Mouse (Mus musculus) hindlimb bud, embryonic 11.5 days (tissue): Measurements from ENCODE around the gene Rxrb.
"Not testable (repeated sequence)": the region's sequence is repeated elsewhere in the genome, so short reads cannot be mapped to it uniquely, and the experiment has no call there.

Experiments used
- DNase-seq: peaks from one replicate; pipeline ENCODE4 v3.0.0-alpha.2; 2012; ENCODE audit warnings: low read depth, low spot score; ENCODE audit errors: extremely low spot score

Gene Rxrb

DNA sequence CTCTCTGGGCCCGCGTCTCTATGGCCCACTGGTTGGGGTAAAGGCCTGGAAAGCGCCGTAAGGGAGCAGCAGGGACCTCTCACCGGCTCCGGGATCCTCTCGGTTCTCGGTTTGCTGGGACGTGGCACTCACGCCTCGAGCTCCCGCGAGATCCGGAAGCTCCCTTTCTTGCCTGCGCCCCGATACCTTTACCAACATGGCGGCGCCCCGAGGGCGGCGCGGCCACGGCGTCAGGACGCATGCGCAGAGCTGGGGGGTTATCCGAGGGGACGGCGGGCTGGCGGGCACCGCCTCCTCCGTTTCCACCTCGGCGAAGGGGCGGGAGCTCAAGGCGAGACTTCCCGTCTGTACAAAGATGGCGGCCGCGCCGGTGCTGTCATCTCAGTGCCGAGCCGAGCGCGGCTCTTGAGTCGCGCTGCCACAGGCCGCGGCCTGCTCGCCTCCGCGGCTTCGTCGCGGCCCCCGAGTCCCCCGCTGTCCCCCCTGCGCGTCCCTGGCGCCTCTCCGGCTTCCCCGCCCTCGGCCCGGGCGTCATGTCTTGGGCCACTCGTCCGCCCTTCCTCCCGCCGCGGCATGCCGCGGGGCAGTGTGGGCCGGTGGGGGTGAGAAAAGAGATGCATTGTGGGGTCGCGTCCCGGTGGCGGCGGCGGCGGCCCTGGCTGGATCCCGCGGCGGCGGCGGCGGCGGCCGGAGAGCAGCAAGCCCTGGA is at the start of gene Rxrb, which contains the start of gene Slc39a7:
Rxrb (plus strand) TSS at position 348 of the 709 bp plus-strand sequence.
Slc39a7 (minus strand) TSS at position 218 of the 709 bp plus-strand sequence.
- DNase-seq, result peak; percentile 93

- DNase-seq, result not testable (repeated sequence)
Measured at GRCm38 (mm10) chr17:33982136-33982535, 49.5 kb upstream of the Rxrb start.

- no peak for DNase-seq
Measured at GRCm38 (mm10) chr17:33991788-33992664, 39.6 kb upstream of the Rxrb start.

GRCm38 (mm10) chr17:33994959-33995358 is 36.7 kb upstream of the Rxrb start:
- DNase-seq, result no peak

GRCm38 (mm10) chr17:33995651-33996050 is 36.0 kb upstream of the Rxrb start:
- no peak for DNase-seq

DNA sequence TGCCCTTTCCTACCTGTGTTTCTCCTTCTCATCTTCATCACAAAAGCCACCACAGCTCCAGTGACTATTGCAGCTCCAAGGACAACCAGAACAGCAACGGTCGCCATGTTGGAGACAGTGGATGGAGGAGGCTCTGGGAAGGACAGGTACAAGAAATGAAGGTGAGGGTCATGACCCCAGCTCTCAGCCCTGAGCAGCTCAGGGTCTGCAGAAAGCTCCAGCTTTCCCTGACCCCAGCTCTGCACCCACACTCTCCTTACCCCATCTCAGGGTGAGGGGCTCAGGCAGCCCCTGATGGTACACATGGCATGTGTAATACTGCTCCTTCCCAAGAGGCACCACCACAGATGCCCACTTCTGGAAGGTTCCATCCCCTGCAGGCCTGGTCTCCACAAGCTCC is 34.6 kb upstream of the Rxrb start:
- DNase-seq, result not testable (repeated sequence)

- not testable (repeated sequence) for DNase-seq
Measured at GRCm38 (mm10) chr17:33998697-33999096, 32.9 kb upstream of the Rxrb start.

DNA sequence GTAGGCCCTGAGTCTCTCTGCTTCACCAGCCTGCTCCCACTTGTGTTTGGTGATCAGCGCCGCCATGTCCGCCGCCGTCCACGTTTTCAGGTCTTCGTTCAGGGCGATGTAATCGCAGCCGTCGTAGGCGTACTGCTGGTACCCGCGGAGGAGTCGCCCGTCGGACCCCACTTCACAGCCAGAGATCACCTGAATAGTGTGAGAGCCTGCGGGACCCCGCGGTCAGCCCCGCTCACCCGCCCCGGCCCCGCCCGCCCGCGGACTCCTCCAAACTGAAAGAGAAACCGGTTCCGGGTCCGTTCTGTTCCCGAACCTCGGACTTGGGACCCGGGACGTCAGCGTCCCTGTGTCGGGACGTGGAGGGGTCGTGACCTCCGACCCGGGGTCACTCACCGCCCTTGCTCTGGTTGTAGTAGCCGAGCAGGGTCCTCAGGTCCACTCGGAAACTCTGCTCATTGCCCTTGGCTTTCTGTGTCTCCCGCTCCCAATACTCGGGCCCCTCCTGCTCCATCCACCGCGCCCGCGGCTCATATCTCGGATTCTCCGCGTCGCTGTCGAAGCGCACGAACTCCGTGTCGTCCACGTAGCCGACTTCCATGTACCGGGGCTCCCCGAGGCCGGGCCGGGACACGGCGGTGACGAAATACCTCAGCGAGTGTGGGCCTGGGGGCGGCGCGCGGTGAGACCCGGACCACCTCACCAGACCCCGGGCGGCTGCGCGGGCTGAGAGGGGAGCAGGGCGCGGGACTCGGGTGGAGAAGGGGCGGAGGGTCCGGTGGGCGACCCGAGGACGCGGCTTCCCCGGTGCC is 32.1 kb upstream of the Rxrb start:
- DNase-seq, result no peak

DNA sequence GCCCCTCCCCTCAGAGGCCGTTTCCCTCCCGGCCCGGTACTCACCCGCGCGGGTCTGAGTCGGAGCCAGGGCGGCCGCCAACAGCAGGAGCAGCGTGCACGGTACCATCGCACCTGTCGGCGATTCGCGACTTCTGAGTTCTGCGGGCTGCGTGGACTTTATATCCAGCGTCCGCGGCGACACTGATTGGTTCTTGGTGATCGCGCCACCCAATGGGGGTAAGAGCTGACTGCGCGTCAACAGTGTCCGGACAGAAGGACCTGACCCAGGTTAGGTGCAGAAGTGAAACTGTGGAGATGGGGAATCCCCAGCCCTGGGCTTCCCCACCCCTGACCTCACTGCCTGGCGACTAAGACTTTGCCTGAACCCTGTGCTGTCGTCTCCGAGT is 31.5 kb upstream of the Rxrb start, which contains the start of gene H2-K1:
H2-K1 (minus strand) TSS at position 198 of the 388 bp plus-strand sequence.
- DNase-seq, result peak; percentile 44

DNA sequence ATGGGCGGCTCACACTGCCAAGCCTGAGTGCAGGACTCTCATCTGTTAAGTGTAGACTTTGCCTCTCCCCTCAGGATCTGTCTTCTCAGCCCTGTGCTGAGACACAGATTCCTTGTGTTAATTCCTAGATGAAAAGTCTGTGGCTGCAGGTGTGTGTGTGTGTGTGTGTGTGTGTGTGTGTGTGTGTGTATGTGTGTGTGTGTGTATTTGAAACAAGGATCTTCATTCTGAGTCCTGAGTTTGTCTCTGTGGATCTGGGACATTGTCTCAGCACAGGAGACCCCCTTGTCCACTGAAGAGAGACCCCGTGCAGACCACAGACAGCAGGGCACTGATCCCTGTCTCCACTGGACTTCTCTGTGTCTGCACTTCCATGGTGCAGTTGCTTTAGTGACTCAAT is 30.8 kb upstream of the Rxrb start:
- not testable (repeated sequence) for DNase-seq

- no peak for DNase-seq
Measured at GRCm38 (mm10) chr17:34003426-34003825, 28.2 kb upstream of the Rxrb start.

DNA sequence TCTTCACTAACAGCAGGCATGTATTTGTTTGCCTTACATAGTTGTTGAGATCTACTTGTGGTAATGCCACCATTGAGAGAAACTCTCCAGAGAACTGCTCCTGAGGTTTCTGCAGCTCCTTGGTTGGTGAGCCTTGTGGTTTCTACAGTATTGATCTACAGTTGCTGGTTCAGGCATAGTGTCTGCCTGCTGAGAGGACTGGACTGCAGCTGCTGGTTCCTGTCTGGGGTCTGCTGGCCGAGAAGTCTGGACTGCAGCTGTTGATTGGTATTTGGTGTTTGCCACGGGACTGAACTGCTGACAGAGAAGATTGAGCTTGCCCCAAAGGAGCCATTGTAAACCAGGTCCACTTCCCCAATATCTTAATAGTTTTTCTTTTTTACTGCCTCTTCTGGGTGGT is 25.0 kb upstream of the Rxrb start:
- DNase-seq, result no peak

DNA sequence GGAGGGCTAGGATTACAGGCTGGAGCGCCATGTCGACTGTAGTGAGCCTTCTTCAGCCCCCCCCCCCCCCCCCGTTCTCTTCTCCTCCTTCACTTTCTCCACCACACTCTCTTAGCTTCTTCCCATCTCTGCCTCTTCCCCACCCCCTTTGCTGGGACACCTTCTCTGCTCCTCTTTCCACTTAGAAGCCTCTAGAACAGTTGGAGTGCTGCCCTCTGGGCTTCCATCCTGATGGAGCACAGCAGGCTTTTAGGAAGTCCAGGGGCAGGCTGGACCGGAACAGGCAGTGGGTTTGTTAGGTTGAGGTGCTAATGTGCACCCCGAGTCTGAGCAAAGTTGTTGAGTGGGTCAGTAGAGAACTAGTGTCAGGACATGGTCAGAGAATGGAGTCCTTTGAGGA is 21.5 kb upstream of the Rxrb start:
- no peak for DNase-seq

DNA sequence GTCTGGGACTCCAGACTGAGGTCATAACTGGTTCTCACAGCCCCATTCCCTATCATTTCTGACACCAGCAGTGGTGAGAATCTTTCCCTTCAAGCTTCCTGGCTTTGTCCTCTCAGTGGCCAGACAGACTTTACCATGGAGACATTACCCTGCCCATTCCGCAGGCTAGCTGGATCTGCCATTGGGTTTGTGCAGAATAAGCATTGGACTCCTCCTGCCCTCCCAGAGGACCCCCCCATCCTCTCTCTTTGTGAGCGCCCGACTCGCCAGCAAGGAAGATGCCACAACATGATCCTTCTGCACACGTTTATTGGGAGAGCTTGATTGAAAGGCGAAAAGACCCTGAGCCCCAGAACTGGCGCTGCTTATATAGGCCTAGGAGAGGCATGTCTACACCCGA is 18.2 kb upstream of the Rxrb start:
- DNase-seq, result no peak

DNA sequence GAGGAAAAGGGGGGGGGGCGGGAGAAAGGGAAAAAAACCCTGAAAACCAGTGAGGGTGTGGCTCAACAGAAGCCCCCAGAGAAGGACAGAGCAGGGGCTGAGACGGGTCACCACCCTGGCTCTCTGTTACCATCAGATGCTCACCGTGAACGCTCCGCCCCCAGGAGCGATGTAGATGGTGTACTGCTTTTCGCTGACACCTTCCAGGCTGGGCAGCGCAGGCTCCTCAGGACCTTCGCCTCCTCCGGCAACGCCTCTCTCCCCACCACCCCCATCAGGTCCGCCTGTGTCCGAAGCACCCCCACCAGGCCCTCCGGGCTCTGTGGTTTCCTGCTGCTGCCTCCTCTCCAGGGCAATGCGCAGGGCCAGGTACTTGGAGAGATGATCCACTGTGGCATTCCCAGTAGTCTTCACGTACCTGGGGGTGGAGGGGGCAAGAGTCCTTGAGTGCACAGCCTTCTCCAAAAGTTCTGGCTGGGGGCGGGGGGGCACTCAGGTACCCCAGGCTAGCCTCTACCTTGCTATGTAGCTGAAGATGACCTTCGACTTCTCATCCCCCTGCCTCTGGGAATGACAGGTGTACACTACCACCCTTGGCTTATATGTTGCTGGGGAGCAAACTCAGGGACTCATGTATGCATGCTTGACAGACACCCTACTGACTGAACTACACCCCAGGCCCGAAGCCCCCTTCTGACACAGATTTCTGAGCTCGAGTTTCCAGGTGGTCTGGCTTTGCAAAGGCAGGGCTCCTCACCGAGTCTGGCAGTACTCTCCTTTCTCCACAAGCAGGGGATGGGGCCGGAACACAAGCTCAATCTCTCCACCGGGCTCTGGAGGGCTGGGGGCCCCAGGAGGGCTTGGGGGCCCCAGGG is 9.8 kb upstream of the Rxrb start:
- DNase-seq, result no peak

DNA sequence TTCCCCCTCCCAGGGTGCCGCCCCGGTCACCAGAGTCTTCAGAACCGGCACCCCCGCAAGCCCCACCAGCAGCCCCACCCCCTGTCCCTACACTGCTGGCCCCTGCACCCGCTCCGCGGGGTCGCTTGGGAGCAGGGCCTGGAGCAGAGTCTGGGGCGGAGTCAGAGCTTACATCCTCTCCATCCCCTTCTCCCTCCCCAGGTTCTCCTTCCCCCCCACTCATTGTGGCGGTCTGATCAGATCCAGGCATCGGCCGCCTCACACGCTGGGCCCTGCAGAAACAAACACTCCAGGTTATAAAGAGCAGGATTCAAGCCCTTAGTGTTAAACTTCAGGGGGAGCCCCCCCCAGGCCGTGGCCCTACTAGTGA is 9.2 kb upstream of the Rxrb start:
- DNase-seq, result no peak

DNA sequence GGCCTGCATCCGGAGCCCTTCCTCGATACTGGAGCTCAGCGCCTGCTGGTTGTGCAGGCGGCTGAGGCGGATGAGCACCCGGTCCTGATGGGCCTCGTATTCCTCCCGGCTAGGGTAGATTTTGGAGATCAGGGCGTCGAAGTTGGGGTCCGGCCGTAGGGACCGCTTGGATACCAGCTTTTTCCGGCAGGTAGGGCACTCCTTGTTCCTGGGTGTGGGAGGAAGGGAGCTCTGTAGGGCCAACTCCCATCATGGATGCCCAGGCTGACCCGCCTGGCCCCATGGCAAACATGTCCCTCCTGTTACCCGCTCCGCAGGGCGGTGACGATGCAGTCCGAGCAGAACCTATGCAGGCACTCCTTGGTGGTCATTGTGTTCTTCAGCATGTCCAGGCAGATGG is 8.6 kb upstream of the Rxrb start:
- no peak for DNase-seq

DNA sequence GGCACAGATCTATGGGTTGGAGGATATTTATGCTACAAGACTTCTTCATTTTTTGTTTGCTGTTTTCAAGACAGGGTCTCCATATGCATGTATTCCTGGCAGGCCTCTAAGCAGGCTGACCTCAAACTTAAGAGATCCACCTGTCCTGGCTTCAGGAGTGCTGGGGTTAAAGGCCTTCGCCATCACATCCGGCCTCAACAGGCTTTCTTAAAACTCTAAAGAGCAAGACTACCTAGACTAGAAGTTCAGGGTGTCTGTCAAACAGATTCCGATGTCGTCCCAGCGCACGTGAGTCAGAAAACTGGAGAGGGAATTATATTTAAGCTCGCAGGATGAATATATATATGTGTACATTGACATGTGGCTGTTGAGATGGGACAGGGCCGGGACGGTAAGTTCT is 7.9 kb upstream of the Rxrb start:
- no peak for DNase-seq

GRCm38 (mm10) chr17:34024317-34024821 is 7.2 kb upstream of the Rxrb start, which contains the start of gene Ring1:
Gene Ring1 (minus strand): TSS chr17:34024680.
- DNase-seq, result no peak
